Mouse (Mus musculus) hindbrain, embryonic 11.5 days (tissue): Measurements from ENCODE around the gene Phyhipl. TPM values are rescaled to one million over a fixed set of nuclear protein-coding genes. Genes with fewer than 3 reads are reported as not detected.

Experiments used
- ATAC-seq: fragments of 200-750 bp; cut with Nextera tagmentation; 2 replicates; pipeline ENCODE4 v1.8.0; 2017; ENCODE audit warnings: mild to moderate bottlenecking, moderate TSS enrichment, moderate library complexity; ENCODE audit not compliant: low FRiP score
- DNase-seq: peaks from one replicate; pipeline ENCODE4 v3.0.0-alpha.2; 2015; ENCODE audit warnings: low spot score
- H3K27ac ChIP-seq: fragments of 300-500 bp; sonication (generic); 2 replicates; pipeline ENCODE4 v1.5.1; 2014; ENCODE audit warnings: mild to moderate bottlenecking, low read depth, low read length
- H3K27me3 ChIP-seq: fragments of 300-500 bp; sonication (generic); 2 replicates; pipeline ENCODE4 v1.6.1; 2014; ENCODE audit warnings: mild to moderate bottlenecking, low read length, moderate library complexity, mixed read lengths; ENCODE audit not compliant: control insufficient read depth, insufficient read depth
- H3K36me3 ChIP-seq: fragments of 300-500 bp; sonication (generic); 2 replicates; pipeline ENCODE4 v1.6.1; 2014; ENCODE audit warnings: mild to moderate bottlenecking, low read length, moderate library complexity, mixed read lengths; ENCODE audit not compliant: control insufficient read depth, insufficient read depth
- H3K4me1 ChIP-seq: fragments of 300-500 bp; sonication (generic); replicated peaks from 2 replicates; pipeline ENCODE4 v1.6.1; 2014; ENCODE audit warnings: low read length, mixed read lengths; ENCODE audit not compliant: control insufficient read depth, insufficient read depth
- H3K4me2 ChIP-seq: fragments of 300-500 bp; sonication (generic); replicated peaks from 2 replicates; pipeline ENCODE4 v1.6.1; 2014; ENCODE audit warnings: mild to moderate bottlenecking, low read depth, low read length
- H3K4me3 ChIP-seq: fragments of 300-500 bp; sonication (generic); 2 replicates; pipeline ENCODE4 v1.5.1; 2014; ENCODE audit warnings: low read depth, low read length
- H3K9ac ChIP-seq: fragments of 300-500 bp; sonication (generic); 2 replicates; pipeline ENCODE4 v1.6.1; 2014; ENCODE audit warnings: low read depth, low read length
- H3K9me3 ChIP-seq: fragments of 300-500 bp; sonication (generic); 2 replicates; pipeline ENCODE4 v1.6.1; 2016; ENCODE audit warnings: low read length; ENCODE audit not compliant: control insufficient read depth
- WGBS: fragments of 180-500 bp; shearing (Covaris S2); extraction: QIAGEN DNeasy Blood & Tissue Kit; methylation state at CpG from one replicate; pipeline ENCODE4 v1.1.7; 2014; 5-methylcytosine and 5-hydroxymethylcytosine counted together
- polyA plus RNA-seq: library from polyadenylated mRNA; unstranded; fragments of >200 nt; fragmentation: Nextera tagmentation; extraction: Ambion mirVana; gene quantifications from 2 replicates; pipeline ENCODE4 v1.2.1, GENCODE M21; 2014

The Phyhipl gene
- 118 and 131 TPM in 2 replicates for polyA plus RNA-seq

DNA sequence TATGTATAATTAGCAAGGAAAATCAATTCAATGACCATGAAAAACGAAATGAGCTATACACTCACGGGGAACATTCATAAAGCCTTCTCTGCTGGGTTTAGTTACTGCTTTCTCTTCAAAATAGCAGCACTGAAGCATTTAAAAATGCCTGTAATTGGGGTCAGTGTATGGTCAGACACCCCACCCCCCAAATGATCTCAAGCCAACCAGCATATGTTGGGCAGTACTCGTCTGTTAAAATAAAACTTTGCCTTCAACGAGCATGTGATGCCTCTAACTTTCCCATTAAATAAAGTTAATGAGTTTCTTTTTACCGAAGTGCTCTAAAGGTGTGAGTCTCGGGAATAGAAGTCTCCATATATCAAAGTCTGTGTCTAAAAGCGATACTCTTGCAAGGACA lies at the start of gene Phyhipl:
Phyhipl (minus strand) TSS at position 138 of the 400 bp plus-strand sequence.
- no peak for DNase-seq
- no peak within 1 kb of the TSS for H3K4me2 ChIP-seq
- no peaks in the 10 kb centered on the region for H3K36me3 ChIP-seq
- no peaks in the 10 kb centered on the region for H3K9me3 ChIP-seq
- H3K27me3 ChIP-seq: no peaks in the 10 kb centered on the region
- WGBS: 47% methylated on average over 7 of the region's 7 CpGs
- no peak within 1 kb of the TSS for H3K4me3 ChIP-seq
- peak; percentile 64 for ATAC-seq
- H3K9ac ChIP-seq: no peak within 1 kb of the TSS
- no peak within 1 kb of the TSS for H3K27ac ChIP-seq
- peaks cover 2% of the 10 kb centered on the region; the same call in 1 of the 2 replicates for H3K4me1 ChIP-seq

DNA sequence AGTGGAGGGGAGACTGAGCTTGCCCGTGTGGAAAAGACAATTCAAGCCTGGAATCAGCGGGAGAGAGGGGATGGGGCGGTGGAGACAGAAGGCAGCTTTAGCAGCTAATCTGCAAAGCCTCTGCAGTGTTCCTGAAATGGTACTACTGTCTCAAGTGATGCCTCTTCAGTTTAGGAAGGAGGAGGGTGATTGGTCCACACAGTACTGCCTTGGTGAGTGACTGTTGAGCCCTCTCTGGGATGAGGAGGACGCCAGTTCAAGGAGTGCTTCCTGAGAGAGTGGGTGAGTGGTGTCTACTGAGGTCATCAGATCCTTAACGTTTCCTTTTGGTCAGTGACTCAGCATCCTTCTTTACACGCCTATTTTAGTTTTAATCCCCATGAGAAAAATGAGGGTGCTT lies 47.4 kb upstream of the Phyhipl start:
- WGBS: 67% methylated on average over 6 of the region's 6 CpGs
- no peak overlapping the region for H3K9ac ChIP-seq
- no peak for DNase-seq
- ATAC-seq: no peak
- H3K4me3 ChIP-seq: no peak overlapping the region
- no peaks in the 10 kb centered on the region for H3K36me3 ChIP-seq
- H3K4me1 ChIP-seq: no peaks in the 10 kb centered on the region
- H3K27me3 ChIP-seq: no peaks in the 10 kb centered on the region
- H3K9me3 ChIP-seq: no peaks in the 10 kb centered on the region
- H3K27ac ChIP-seq: no peak overlapping the region
- no peak overlapping the region for H3K4me2 ChIP-seq

DNA sequence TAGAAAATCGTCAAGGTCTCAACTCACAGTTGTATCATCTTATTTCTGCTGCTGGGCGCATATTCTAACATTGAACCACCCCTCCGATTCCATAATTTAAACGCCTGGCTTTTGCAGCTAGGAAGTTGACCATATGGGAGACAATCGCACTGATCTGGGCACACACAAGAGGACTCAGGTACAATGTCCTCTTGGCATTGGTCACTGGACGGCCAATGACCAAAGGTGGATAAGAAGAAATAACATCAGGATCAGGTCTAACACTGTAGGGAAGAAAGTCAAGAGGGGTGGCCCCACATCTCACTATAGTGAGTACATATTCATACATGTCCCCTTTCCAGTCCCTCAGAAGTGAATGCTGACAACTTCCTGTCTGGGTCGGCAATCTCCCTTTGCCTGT lies 43.8 kb upstream of the Phyhipl start:
- ATAC-seq: no peak
- no peak overlapping the region for H3K9ac ChIP-seq
- 93% methylated on average over 7 of the region's 7 CpGs for WGBS

DNA sequence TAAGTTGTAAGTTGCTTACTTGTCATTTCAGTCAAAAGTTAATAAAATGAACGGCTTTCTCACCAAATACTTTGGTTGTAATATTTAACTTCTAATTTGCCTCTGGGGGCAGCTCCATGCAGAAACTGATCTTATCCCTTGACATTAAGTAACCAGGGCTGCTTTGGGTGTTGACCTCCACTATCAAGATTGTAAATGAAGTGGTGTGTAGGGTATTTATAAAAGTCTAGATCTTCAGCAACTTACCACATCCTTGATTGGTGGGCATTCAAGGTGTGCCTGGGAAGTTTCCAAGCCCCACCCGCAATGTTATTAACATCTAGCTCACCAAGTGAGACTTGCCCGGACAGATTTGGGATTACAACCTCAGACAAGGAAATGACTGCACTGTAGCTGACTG lies 42.2 kb upstream of the Phyhipl start:
- H3K4me1 ChIP-seq: no peaks in the 10 kb centered on the region
- ATAC-seq: no peak
- no peak for DNase-seq
- 94% methylated on average over 3 of the region's 3 CpGs for WGBS
- H3K9ac ChIP-seq: no peak overlapping the region
- no peak overlapping the region for H3K4me3 ChIP-seq
- no peaks in the 10 kb centered on the region for H3K27me3 ChIP-seq
- no peaks in the 10 kb centered on the region for H3K9me3 ChIP-seq
- no peak overlapping the region for H3K27ac ChIP-seq
- no peaks in the 10 kb centered on the region for H3K36me3 ChIP-seq
- no peak overlapping the region for H3K4me2 ChIP-seq

More for the DNA sequence above, 43.8 kb upstream of the Phyhipl start:
- no peaks in the 10 kb centered on the region for H3K9me3 ChIP-seq
- H3K36me3 ChIP-seq: no peaks in the 10 kb centered on the region
- DNase-seq: no peak
- no peak overlapping the region for H3K4me3 ChIP-seq
- no peak overlapping the region for H3K27ac ChIP-seq
- H3K4me1 ChIP-seq: no peaks in the 10 kb centered on the region
- H3K27me3 ChIP-seq: no peaks in the 10 kb centered on the region
- H3K4me2 ChIP-seq: no peak overlapping the region

DNA sequence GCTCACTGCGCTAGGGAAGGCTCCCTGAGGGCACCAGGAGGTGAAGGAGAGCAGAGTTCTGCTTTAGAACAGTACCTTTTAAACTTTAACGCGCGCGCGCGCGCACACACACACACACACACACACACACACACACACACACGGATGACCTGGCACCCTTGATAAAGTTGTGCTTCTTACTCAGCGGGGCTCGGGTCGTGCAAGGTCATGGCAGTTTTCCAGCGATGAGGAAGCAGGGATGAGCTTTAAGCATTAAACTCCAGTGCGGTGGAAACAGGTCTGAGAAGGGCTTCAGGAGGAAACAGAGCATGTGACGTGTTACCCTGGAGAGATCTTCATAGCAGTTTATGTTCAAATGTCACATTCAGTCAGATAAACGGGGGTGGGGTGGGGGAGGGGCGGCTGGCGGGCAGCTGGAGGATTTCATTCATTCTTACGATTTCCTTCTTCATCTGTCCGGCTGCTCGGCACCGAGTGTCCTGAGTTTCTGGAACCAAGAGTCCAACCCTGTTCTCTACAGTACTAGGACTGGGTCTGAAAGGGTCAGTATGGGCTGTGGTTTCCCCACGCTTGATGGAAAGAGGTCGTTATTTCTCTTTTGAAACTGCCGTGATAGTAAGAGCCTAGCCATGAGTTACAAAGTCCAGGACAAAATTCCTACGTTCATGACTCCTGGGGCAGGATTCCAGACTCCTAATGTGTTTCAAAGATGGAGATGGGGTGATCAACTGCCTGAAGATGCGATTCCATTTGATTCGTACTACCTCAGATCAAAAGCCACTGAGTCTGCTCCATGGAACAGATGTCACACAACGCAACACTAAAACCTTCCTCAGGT lies 41.2 kb upstream of the Phyhipl start:
- DNase-seq: no peak
- no peak overlapping the region for H3K27ac ChIP-seq
- no peaks in the 10 kb centered on the region for H3K27me3 ChIP-seq
- H3K4me2 ChIP-seq: no peak overlapping the region
- H3K4me1 ChIP-seq: no peaks in the 10 kb centered on the region
- 84% methylated on average over 29 of the region's 29 CpGs for WGBS
- H3K4me3 ChIP-seq: no peak overlapping the region
- H3K9me3 ChIP-seq: no peaks in the 10 kb centered on the region
- no peaks in the 10 kb centered on the region for H3K36me3 ChIP-seq
- no peak for ATAC-seq
- no peak overlapping the region for H3K9ac ChIP-seq

DNA sequence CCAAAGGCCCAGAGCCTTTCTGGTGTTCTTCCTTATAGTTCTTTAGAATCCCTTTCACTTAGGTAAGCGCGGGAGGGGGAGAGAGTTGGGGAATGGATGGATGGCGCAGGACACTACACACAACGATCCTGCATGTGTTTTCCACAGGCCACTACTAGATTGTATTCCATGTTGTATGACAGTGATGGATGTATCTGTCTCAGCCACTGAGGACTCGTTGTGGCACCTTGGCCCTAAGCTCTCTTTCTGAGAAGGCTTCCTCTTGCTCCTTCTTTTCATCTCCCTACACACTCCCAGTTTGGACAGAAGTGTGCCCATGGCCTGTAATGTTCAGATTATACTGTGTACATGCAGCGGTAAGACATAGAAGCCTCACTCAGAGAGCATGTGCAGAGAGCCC lies 33.6 kb upstream of the Phyhipl start:
- no peaks in the 10 kb centered on the region; the same call in 1 of the 2 replicates for H3K4me1 ChIP-seq
- no peaks in the 10 kb centered on the region for H3K9me3 ChIP-seq
- H3K9ac ChIP-seq: no peak overlapping the region
- no peak overlapping the region for H3K27ac ChIP-seq
- no peak overlapping the region for H3K4me3 ChIP-seq
- H3K4me2 ChIP-seq: no peak overlapping the region
- ATAC-seq: no peak
- DNase-seq: no peak
- 79% methylated on average over 6 of the region's 6 CpGs for WGBS
- no peaks in the 10 kb centered on the region for H3K36me3 ChIP-seq
- H3K27me3 ChIP-seq: no peaks in the 10 kb centered on the region

DNA sequence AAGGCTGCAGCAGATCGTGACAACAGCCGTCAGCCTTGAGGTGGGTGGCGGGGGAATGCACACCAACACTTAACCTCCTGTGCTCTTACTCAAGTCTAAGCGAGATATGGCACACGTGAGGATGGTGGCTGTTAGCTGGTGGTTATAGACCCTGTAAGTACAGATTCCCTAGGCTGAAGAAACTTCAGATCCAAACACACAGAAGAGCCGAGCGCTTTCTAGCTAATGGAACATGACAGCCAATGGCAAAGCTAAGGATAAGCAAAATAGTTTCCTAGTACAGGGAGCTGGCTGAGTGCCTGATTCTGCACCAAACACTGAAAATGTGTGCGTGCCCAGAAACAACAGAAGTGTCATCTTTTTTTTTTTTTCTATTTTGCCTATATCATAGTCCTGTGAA lies 33.1 kb upstream of the Phyhipl start:
- 65% methylated on average over 8 of the region's 8 CpGs for WGBS
- ATAC-seq (no peak), DNase-seq (no peak)
- no peaks in the 10 kb centered on the region; the same call in 1 of the 2 replicates for H3K4me1 ChIP-seq
- H3K36me3 ChIP-seq: no peaks in the 10 kb centered on the region
- no peak overlapping the region for H3K4me2 ChIP-seq
- no peaks in the 10 kb centered on the region for H3K9me3 ChIP-seq
- no peak overlapping the region for H3K4me3 ChIP-seq
- no peak overlapping the region for H3K27ac ChIP-seq
- H3K9ac ChIP-seq: no peak overlapping the region
- no peaks in the 10 kb centered on the region for H3K27me3 ChIP-seq

DNA sequence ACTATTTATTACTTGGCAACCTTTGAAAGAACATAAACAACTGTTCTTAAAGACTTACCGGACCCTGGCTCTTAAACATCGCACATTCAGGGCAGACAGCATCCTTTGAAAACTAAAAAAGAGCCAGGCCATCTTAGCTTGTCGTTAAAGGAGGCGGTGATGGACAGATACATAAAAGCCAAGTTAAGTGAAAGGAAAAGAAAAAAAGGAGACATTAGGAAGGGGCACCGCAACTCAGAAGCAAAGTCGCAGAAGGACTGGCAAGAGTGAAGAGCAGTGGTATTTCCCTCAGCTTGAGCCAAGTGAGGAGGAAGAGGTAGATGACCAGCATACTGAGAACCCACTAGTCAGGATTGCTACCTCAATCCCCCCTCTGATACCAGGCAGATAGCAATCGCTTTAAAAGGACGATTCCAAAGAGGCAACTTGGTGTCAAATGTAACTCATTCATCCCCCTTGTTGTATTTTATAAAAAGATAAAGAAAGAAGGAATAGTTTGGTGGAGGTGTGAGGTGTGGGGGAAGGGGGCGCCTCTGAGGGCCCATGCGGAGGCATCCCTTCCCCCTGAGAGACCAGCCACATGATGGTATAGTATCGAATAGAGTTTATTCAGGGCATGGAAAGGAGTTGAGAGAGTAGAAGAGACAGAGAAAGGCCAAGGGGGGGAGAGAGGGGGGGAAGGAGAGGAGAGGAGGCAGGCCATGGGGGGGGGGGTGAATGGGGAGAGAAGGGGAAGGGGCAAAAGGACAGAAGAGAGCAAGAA lies 31.4 kb upstream of the Phyhipl start:
- Histone ChIP-seq H3K9ac (no peak overlapping the region), H3K4me2 (no peak overlapping the region), H3K9me3 (no peaks in the 10 kb centered on the region), H3K4me1 (no peaks in the 10 kb centered on the region; the same call in 1 of the 2 replicates), H3K27ac (peak overlapping the region; percentile 58; the same call in 1 of the 2 replicates), H3K36me3 (no peaks in the 10 kb centered on the region), H3K27me3 (no peaks in the 10 kb centered on the region), H3K4me3 (no peak overlapping the region)
- ATAC-seq (no peak), DNase-seq (no peak)
- 43% methylated on average over 11 of the region's 11 CpGs for WGBS
